Mouse (Mus musculus): Measurements from ENCODE around the gene Letmd1.
"Not testable (repeated sequence)": the region's sequence is repeated elsewhere in the genome, so short reads cannot be mapped to it uniquely, and the experiment has no call there.

Letmd1 gene

GRCm38 (mm10) chr15:100468295-100469188, at the start of gene Letmd1:
Gene Letmd1 (plus strand): TSS chr15:100469023.
- DNase-seq (ENCODE audit: low spot score in 2 of 2): peak; percentile 93 to 95

- DNase-seq (ENCODE audit: low spot score in 2 of 2): no peak
Measured at GRCm38 (mm10) chr15:100419311-100419710, 49.5 kb upstream of the Letmd1 start.

- DNase-seq (ENCODE audit: low spot score in 2 of 2): no peak
Measured at GRCm38 (mm10) chr15:100419901-100420745, 48.7 kb upstream of the Letmd1 start.

- DNase-seq (ENCODE audit: low spot score in 2 of 2): no peak
Measured at GRCm38 (mm10) chr15:100421059-100421757, 47.6 kb upstream of the Letmd1 start.

- DNase-seq (ENCODE audit: low spot score in 2 of 2): not testable (repeated sequence)
Measured at GRCm38 (mm10) chr15:100421758-100422197, 47.0 kb upstream of the Letmd1 start, which contains the start of gene Gm5475. Gene Gm5475 (plus strand): TSS chr15:100422147.

GRCm38 (mm10) chr15:100422476-100422875, 46.3 kb upstream of the Letmd1 start:
- peak in 1 of 2 experiments; percentile 54 for DNase-seq (ENCODE audit: low spot score in 2 of 2)

GRCm38 (mm10) chr15:100422899-100423860, 45.6 kb upstream of the Letmd1 start:
- peak; percentile 98 for DNase-seq (ENCODE audit: low spot score in 2 of 2)

GRCm38 (mm10) chr15:100423916-100424315, 44.9 kb upstream of the Letmd1 start:
- DNase-seq (ENCODE audit: low spot score in 2 of 2): no peak

- DNase-seq (ENCODE audit: low spot score in 2 of 2): no peak
Measured at GRCm38 (mm10) chr15:100424396-100425122, 44.3 kb upstream of the Letmd1 start, which contains the start of gene Slc11a2. Gene Slc11a2 (minus strand): TSS chr15:100425072.

GRCm38 (mm10) chr15:100428296-100428905, 40.4 kb upstream of the Letmd1 start:
- no peak for DNase-seq (ENCODE audit: low spot score in 2 of 2)

GRCm38 (mm10) chr15:100429959-100430565, 38.8 kb upstream of the Letmd1 start:
- no peak for DNase-seq (ENCODE audit: low spot score in 2 of 2)

- DNase-seq (ENCODE audit: low spot score in 2 of 2): no peak
Measured at GRCm38 (mm10) chr15:100433234-100433633, 35.6 kb upstream of the Letmd1 start.

GRCm38 (mm10) chr15:100436112-100436511, 32.7 kb upstream of the Letmd1 start:
- DNase-seq (ENCODE audit: low spot score in 2 of 2): no peak

GRCm38 (mm10) chr15:100436518-100436917, 32.3 kb upstream of the Letmd1 start:
- DNase-seq (ENCODE audit: low spot score in 2 of 2): no peak

- peak; percentile 93 to 96 for DNase-seq (ENCODE audit: low spot score in 2 of 2)
Measured at GRCm38 (mm10) chr15:100443126-100443922, 25.5 kb upstream of the Letmd1 start.

GRCm38 (mm10) chr15:100446887-100447286, 21.9 kb upstream of the Letmd1 start:
- DNase-seq (ENCODE audit: low spot score in 2 of 2): no peak

GRCm38 (mm10) chr15:100448572-100448971, 20.3 kb upstream of the Letmd1 start:
- DNase-seq (ENCODE audit: low spot score in 2 of 2): no peak

GRCm38 (mm10) chr15:100449495-100449894, 19.3 kb upstream of the Letmd1 start:
- DNase-seq (ENCODE audit: low spot score in 2 of 2): no peak

Data from right cerebral cortex, postnatal 10 days (tissue).